Mouse (Mus musculus) midbrain, embryonic 13.5 days (tissue): ENCODE data around the gene Cyp2w1. TPM values are rescaled to one million over a fixed set of nuclear protein-coding genes. Genes with fewer than 3 reads are reported as not detected.
A peak's percentile ranks its signal among the peaks of the same experiment; 100 is the strongest.
"Not testable (repeated sequence)": the region's sequence is repeated elsewhere in the genome, so short reads cannot be mapped to it uniquely, and the experiment has no call there.

ENCODE experiments used
- ATAC-seq: fragments of 200-750 bp; cut with Nextera tagmentation; 2 replicates; pipeline ENCODE4 v1.8.0; 2017; ENCODE audit warnings: mild to moderate bottlenecking, moderate TSS enrichment, moderate library complexity
- H3K27ac ChIP-seq: fragments of 300-500 bp; sonication (generic); 2 replicates; pipeline ENCODE4 v1.5.1; 2015; ENCODE audit warnings: inconsistent platforms, mild to moderate bottlenecking, moderate library complexity
- H3K27me3 ChIP-seq: fragments of 300-500 bp; sonication (generic); 2 replicates; pipeline ENCODE4 v1.6.1; 2015; ENCODE audit warnings: mild to moderate bottlenecking, inconsistent platforms
- H3K36me3 ChIP-seq: fragments of 300-500 bp; sonication (generic); 2 replicates; pipeline ENCODE4 v1.6.1; 2015; ENCODE audit warnings: mild to moderate bottlenecking, inconsistent platforms
- H3K4me1 ChIP-seq: fragments of 300-500 bp; sonication (generic); replicated peaks from 2 replicates; pipeline ENCODE4 v1.6.1; 2015; ENCODE audit warnings: inconsistent platforms
- H3K4me2 ChIP-seq: fragments of 300-500 bp; sonication (generic); replicated peaks from 2 replicates; pipeline ENCODE4 v1.6.1; 2015; ENCODE audit warnings: moderate library complexity, mild to moderate bottlenecking, inconsistent platforms
- H3K4me3 ChIP-seq: fragments of 300-500 bp; sonication (generic); replicated peaks from 2 replicates; pipeline ENCODE4 v1.5.1; 2015; ENCODE audit warnings: mild to moderate bottlenecking, inconsistent platforms
- H3K9ac ChIP-seq: fragments of 300-500 bp; sonication (generic); replicated peaks from 2 replicates; pipeline ENCODE4 v1.6.1; 2015; ENCODE audit warnings: mild to moderate bottlenecking, inconsistent platforms
- H3K9me3 ChIP-seq: fragments of 300-500 bp; sonication (generic); 2 replicates; pipeline ENCODE4 v1.6.1; 2016; ENCODE audit warnings: mild to moderate bottlenecking, inconsistent platforms
- WGBS: fragments of 180-500 bp; shearing (Covaris S2); methylation state at CpG from one replicate; pipeline ENCODE4 v1.1.7; 2015; 5-methylcytosine and 5-hydroxymethylcytosine counted together
- polyA plus RNA-seq: library from polyadenylated mRNA; unstranded; fragments of >200 nt; fragmentation: Nextera tagmentation; extraction: Ambion mirVana; gene quantifications from 2 replicates; pipeline ENCODE4 v1.2.1, GENCODE M21; 2015

Gene Cyp2w1
- polyA plus RNA-seq, 1 experiment from 2014 or later: not detected

GRCm38 (mm10) chr5:139334394-139334793, 18.0 kb upstream of the Cyp2w1 start:
- not testable (repeated sequence) for ATAC-seq, H3K27ac ChIP-seq, H3K9ac ChIP-seq, H3K4me2 ChIP-seq, H3K9me3 ChIP-seq, H3K4me3 ChIP-seq, H3K4me1 ChIP-seq, H3K27me3 ChIP-seq
- WGBS: 81% methylated on average over 10 of the region's 10 CpGs
- H3K36me3 ChIP-seq: peaks cover 48% of the 10 kb centered on the region

GRCm38 (mm10) chr5:139335634-139336033, 16.8 kb upstream of the Cyp2w1 start:
- WGBS: 95% methylated on average over 4 of the region's 4 CpGs
- H3K4me3 ChIP-seq: no peak overlapping the region
- peaks cover 60% of the 10 kb centered on the region for H3K36me3 ChIP-seq
- H3K9ac ChIP-seq: no peak overlapping the region
- H3K4me1 ChIP-seq: peaks cover 4% of the 10 kb centered on the region; the same call in 1 of the 2 replicates
- no peak overlapping the region for H3K27ac ChIP-seq
- peaks cover 7% of the 10 kb centered on the region; the same call in 1 of the 2 replicates for H3K27me3 ChIP-seq
- no peak overlapping the region for H3K4me2 ChIP-seq
- H3K9me3 ChIP-seq: no peaks in the 10 kb centered on the region
- peak; percentile 43 for ATAC-seq

DNA sequence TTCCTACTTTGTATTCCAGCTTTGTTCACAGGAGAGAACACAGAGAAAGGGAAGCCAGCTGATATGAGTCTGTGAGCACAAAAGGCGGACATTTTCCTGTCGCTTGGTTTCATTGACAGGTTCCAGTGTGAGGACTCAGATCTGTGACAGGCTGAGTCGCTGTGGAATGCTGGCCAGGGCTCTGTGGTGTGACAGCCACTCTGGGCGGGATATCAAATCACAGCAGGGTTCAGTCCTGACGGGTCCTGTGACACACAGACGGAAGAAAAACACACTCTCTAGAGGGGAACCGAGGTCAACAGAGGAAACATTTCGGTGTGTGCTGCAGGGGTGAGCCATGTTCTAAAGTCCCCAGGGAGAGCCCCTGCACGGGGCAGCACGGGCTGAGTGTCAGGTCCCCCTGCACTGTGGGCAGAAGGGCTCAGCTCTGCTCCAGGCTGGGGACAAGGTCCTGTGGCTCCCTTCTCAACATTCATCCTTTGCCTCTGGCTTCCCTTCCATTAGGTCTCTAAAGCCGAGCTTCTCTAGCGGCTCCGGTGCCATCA, 14.5 kb upstream of the Cyp2w1 start:
- WGBS: 87% methylated on average over 13 of the region's 13 CpGs
- Histone ChIP-seq H3K9ac (no peak overlapping the region), H3K9me3 (no peaks in the 10 kb centered on the region), H3K27me3 (no peaks in the 10 kb centered on the region), H3K27ac (no peak overlapping the region), H3K4me3 (no peak overlapping the region), H3K4me2 (no peak overlapping the region), H3K4me1 (peaks cover 6% of the 10 kb centered on the region), H3K36me3 (peaks cover 81% of the 10 kb centered on the region)
- ATAC-seq: no peak; the same call in 1 of the 2 replicates

DNA sequence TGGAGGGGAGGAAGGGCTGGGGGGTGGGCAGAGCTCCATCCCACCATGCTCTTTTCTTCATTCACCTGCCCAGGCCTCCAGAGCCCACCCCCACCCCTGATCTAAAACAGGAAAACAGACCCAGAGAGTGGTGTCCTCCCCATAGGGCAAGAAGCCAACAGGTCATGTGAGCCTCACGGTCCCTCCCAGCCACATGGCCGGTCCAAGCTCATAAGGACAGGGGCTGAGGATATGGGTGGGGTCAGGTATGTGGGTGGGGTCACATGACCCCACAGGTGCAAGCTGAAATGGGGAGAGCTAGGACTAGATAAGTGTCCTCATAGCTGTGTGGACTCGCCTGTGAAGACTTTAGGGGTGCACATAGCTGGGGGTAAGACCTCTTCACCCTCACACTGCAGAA, 14.0 kb upstream of the Cyp2w1 start:
- no peak for ATAC-seq

GRCm38 (mm10) chr5:139338891-139339290, 13.5 kb upstream of the Cyp2w1 start:
- H3K27me3 ChIP-seq: no peaks in the 10 kb centered on the region
- H3K4me2 ChIP-seq: no peak overlapping the region
- H3K4me1 ChIP-seq: peaks cover 16% of the 10 kb centered on the region
- peaks cover 82% of the 10 kb centered on the region for H3K36me3 ChIP-seq
- no peak for ATAC-seq
- no peak overlapping the region for H3K4me3 ChIP-seq
- no peak overlapping the region for H3K27ac ChIP-seq
- H3K9ac ChIP-seq: no peak overlapping the region
- 80% methylated on average over 11 of the region's 11 CpGs for WGBS
- H3K9me3 ChIP-seq: no peaks in the 10 kb centered on the region

More for the DNA sequence above, 14.0 kb upstream of the Cyp2w1 start:
- 83% methylated on average over 3 of the region's 3 CpGs for WGBS
- Histone ChIP-seq H3K9me3 (no peaks in the 10 kb centered on the region), H3K4me2 (no peak overlapping the region), H3K36me3 (peaks cover 82% of the 10 kb centered on the region), H3K27ac (no peak overlapping the region), H3K4me1 (peaks cover 11% of the 10 kb centered on the region), H3K27me3 (no peaks in the 10 kb centered on the region), H3K4me3 (no peak overlapping the region), H3K9ac (no peak overlapping the region)

- Histone ChIP-seq H3K27ac (peak overlapping the region; percentile 80), H3K4me1 (peaks cover 24% of the 10 kb centered on the region), H3K4me2 (peak overlapping the region; percentile 96), H3K9ac (peak overlapping the region; percentile 88), H3K27me3 (0 out of 2 replicates have a peak, but pooled peaks cover 7% of the 10 kb centered on the region), H3K4me3 (peak overlapping the region; percentile 75), H3K9me3 (no peaks in the 10 kb centered on the region), H3K36me3 (peaks cover 36% of the 10 kb centered on the region)
- WGBS: 8% methylated on average over 12 of the region's 12 CpGs
- ATAC-seq: peak; percentile 79
Measured at GRCm38 (mm10) chr5:139344021-139344686, 8.3 kb upstream of the Cyp2w1 start.

GRCm38 (mm10) chr5:139344687-139345363, 7.6 kb upstream of the Cyp2w1 start:
- peak; percentile 90 for ATAC-seq
- Histone ChIP-seq H3K27ac (peak overlapping the region; percentile 80), H3K4me2 (peak overlapping the region; percentile 96), H3K9me3 (no peaks in the 10 kb centered on the region), H3K4me1 (peaks cover 24% of the 10 kb centered on the region), H3K36me3 (peaks cover 29% of the 10 kb centered on the region), H3K9ac (peak overlapping the region; percentile 88), H3K27me3 (0 out of 2 replicates have a peak, but pooled peaks cover 7% of the 10 kb centered on the region), H3K4me3 (peak overlapping the region; percentile 75)
- WGBS: under 1% methylated on average over 33 of the region's 33 CpGs

- Histone ChIP-seq H3K27ac (no peak overlapping the region), H3K27me3 (0 out of 2 replicates have a peak, but pooled peaks cover 7% of the 10 kb centered on the region), H3K9me3 (no peaks in the 10 kb centered on the region), H3K4me2 (peak overlapping the region; percentile 96), H3K9ac (0 out of 2 replicates have a peak overlapping the region, but pooled peaks have one; percentile 20), H3K4me1 (peaks cover 24% of the 10 kb centered on the region), H3K36me3 (peaks cover 24% of the 10 kb centered on the region), H3K4me3 (peak overlapping the region; percentile 75)
- WGBS: 9% methylated on average over 5 of the region's 5 CpGs
- peak; percentile 53 for ATAC-seq
Measured at GRCm38 (mm10) chr5:139345364-139345714, 7.1 kb upstream of the Cyp2w1 start.

DNA sequence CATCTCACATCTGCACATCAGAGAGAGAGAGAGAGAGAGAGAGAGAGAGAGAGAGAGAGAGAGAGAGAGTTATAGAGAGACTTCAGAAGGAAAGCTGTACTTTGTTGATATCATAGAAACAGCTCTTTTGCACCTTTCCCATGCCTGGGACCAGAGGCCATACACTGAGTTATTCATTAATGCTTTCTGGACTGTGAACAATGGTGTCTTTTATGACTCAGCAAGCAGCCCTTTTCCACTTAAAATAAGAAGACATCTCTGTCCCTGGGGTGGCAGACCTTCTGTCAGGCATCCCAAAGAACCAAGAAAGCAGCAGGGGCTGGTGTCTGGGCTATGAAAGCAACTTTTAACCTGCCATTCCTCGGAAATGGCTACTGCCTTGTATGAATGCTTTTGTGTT, 5.2 kb upstream of the Cyp2w1 start:
- 54% methylated on average over 1 of the region's 1 CpGs for WGBS
- Histone ChIP-seq H3K36me3 (peaks cover 8% of the 10 kb centered on the region), H3K9me3 (no peaks in the 10 kb centered on the region), H3K27ac (no peak overlapping the region), H3K27me3 (0 out of 2 replicates have a peak, but pooled peaks cover 12% of the 10 kb centered on the region), H3K4me2 (no peak overlapping the region), H3K9ac (0 out of 2 replicates have a peak overlapping the region, but pooled peaks have one; percentile 3), H3K4me1 (peaks cover 33% of the 10 kb centered on the region), H3K4me3 (no peak overlapping the region)
- ATAC-seq: no peak

DNA sequence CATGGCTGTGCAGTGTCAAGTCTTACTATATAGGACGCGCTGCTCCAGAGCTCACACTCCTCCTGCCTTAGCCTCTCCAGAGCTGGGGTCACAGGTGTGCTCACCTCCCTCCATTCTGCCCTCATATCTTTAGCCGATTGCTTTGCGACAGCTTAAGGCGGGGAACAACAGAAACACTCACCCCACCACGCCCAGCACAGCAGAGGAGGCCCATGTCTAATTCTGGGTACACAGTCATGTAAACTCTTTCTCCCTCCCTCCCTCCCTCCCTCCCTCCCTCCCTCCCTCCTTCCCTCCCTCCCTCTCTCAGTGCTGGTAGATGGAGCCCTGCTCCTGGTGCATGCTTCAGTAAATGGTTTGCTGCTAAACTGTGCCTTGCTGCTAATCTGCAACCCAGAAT, 2.7 kb upstream of the Cyp2w1 start:
- no peak for ATAC-seq
- 78% methylated on average over 6 of the region's 6 CpGs for WGBS
- no peak overlapping the region for H3K4me3 ChIP-seq

DNA sequence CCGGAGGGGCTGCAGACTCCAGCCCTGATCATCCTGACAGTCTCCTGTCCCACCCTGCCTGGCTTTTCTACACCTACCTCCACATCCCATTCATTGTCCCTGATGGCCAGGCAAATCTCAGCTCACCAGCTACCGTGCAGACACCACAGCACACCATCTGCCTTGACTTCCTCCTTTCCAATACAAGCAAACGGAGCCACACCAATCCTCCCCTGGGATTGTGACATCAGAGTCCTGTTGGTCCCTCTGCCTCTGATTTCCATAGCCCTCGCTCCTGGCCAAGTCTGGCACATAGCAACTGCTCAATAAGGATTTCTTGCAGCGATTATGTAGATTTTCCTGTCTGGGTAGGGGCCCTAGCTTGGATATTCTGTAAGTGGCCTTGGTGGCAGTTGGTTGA, 1.3 kb upstream of the Cyp2w1 start, which contains the start of gene Cox19:
Gene Cox19, minus strand, starts transcription at position 285 of the 400 bp plus-strand sequence.
- 52% methylated on average over 5 of the region's 5 CpGs for WGBS
- Histone ChIP-seq H3K4me2 (no peak within 1 kb of the TSS), H3K9me3 (no peaks in the 10 kb centered on the region), H3K36me3 (no peaks in the 10 kb centered on the region), H3K27me3 (peaks cover 15% of the 10 kb centered on the region; the same call in 1 of the 2 replicates), H3K4me3 (no peak within 1 kb of the TSS), H3K4me1 (peaks cover 11% of the 10 kb centered on the region), H3K9ac (peak within 1 kb of the TSS; percentile 36), H3K27ac (no peak within 1 kb of the TSS)
- ATAC-seq: no peak

More for the DNA sequence above, 2.7 kb upstream of the Cyp2w1 start:
- no peak overlapping the region for H3K9ac ChIP-seq
- peaks cover 16% of the 10 kb centered on the region for H3K4me1 ChIP-seq
- no peak overlapping the region for H3K27ac ChIP-seq
- H3K4me2 ChIP-seq: no peak overlapping the region
- H3K9me3 ChIP-seq: no peaks in the 10 kb centered on the region
- H3K27me3 ChIP-seq: peaks cover 15% of the 10 kb centered on the region; the same call in 1 of the 2 replicates
- no peaks in the 10 kb centered on the region for H3K36me3 ChIP-seq

- Histone ChIP-seq H3K27ac (no peak overlapping the region), H3K27me3 (peaks cover 11% of the 10 kb centered on the region; the same call in 1 of the 2 replicates), H3K4me3 (no peak overlapping the region), H3K9me3 (no peaks in the 10 kb centered on the region), H3K9ac (peak overlapping the region; percentile 36; the same call in 1 of the 2 replicates), H3K36me3 (no peaks in the 10 kb centered on the region), H3K4me1 (peaks cover 11% of the 10 kb centered on the region), H3K4me2 (no peak overlapping the region)
- WGBS: 33% methylated on average over 8 of the region's 8 CpGs
- no peak for ATAC-seq
Measured at GRCm38 (mm10) chr5:139351628-139352027, 789 bp upstream of the Cyp2w1 start.
